Mouse (Mus musculus) heart, adult 18-20 months (tissue): ENCODE measurements around the gene Slc38a3. TPM values are rescaled to one million over a fixed set of nuclear protein-coding genes. Genes with fewer than 3 reads are reported as not detected.
A peak's percentile ranks its signal among the peaks of the same experiment; 100 is the strongest.

Experiments used
- DNase-seq, 2 experiments: peaks; one replicate each; pipeline ENCODE4 v3.0.0; 2021 to 2022; ENCODE audit warnings: mixed read lengths in 1 of 2
- total RNA-seq, 2 experiments: library from RNA; stranded (reverse); gene quantifications; 2 replicates each; pipeline ENCODE4 v1.2.3; 2021

The Slc38a3 gene
- total RNA-seq, 2 experiments from 2014 or later: 48.3 to 61.0 TPM

DNA sequence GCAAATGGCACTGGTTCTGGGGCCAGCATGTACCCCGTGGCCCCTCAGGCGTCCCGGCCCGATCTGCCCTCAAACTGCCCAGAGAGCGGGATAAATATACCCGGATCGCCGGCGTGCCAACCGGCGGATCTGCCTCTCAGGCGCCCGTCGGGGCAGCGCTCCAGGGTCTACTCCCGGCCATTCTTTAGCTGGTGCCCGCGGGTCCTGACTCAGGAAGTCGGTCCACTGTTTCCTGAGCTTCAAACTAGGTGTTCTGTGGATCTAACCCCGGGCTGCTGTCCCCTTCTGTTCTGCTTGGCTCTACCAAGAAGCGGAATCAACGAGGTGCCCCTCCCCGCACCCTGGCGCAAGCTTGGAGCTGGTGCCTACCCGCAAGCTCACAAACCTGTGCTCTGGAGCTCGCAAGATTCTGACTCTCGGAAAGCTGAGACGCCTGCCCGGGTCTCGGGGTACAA lies 2.6 kb downstream of the Slc38a3 start:
- peak; percentile 49 to 57 for DNase-seq

DNA sequence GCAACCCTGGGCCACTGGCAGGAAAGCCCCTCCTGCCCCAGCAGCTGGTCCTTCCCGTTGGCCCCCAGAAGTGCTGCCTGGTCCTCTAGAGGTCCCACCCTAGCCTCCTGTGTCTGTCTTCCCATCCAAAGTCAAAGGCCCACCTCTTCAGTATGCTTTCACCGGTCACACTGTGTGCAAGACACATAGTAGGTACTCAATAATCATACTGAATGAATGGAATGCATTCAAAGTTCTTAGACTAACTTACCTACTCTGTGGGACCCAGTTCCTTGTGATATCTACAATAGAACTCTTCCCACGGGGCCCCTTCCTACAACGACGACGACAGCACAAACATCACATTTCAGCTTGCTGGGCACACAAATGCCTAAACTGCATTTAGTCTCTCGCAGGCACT lies 4.0 kb downstream of the Slc38a3 start:
- DNase-seq: no peak

DNA sequence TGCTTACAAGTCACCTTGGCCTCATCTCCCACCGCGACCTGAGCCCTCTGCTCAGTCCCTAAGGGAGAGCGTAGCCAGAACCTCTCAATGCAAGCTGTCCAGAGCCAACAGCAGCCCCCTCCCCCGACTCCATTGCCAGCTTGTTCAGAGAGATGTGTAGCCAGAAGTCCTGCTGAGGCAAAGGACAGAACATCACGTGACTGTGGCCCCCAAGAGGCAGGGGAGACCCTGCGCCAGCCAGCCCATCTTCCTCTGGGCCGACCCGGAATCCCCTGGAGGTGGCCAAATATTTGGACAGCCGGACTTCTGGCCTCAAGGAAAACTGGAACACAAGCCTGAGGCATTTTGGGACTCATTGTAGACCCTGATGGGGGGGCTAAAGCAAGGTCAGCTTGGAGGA lies 5.8 kb downstream of the Slc38a3 start:
- no peak for DNase-seq

DNA sequence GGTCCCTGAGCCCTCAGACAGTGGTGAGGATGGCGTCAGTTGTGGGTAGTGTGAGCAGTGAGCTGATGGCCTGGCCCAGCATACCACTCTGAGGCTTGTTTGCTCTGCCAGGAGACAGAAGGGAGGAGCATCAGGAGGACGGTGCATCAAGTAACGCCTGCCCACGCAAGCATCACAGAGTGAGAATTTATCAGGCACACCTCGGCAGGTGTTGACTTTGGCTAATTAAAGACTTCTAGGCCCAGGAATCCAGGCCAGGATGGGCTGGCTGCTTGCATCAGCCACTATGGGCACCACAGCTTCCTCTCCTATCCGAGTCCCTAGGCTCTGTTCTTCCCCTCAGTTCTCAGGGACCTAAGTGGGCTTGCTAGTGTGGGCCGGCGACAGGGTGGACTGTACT lies 7.0 kb downstream of the Slc38a3 start:
- no peak for DNase-seq

DNA sequence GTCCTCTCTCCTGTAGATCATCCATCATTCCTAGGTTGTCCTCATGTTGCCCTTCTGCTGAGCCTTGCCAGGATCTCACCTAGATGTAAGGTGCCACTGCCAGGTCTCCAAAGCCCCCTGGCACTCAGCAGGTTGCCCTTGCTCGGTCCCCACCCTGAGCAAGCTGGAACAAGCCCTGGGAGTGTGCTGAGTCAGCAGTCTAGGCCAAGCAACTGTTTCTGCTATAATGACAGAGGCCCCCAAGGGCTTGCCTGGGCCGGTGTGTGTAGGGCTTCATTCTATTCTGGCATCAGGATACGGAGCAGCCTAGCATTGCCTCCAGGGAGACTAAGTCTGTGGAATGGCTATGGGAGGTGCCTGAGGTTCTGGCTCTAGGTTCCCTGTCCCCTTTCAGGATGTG lies 8.6 kb downstream of the Slc38a3 start:
- no peak for DNase-seq

DNA sequence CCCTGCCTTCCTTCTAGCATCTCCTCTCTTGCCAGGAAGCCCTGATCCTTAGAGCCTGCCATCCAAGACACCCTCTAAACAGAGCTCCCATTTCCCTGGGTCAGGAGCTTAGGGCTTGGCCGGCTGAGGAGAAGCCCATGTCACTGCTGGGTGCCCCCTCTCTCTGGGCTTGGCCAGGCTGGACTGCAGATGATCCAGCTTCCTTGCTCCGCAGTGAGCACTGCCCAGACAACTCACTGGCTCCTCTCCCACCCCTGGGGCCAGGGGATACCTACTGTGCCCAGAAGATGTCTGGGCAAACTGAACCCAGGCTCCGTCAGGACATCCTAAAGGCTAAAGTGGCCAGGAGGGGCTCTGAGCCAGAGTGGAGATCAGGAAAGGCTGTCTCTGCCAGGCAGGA lies 9.4 kb downstream of the Slc38a3 start:
- DNase-seq: no peak

DNA sequence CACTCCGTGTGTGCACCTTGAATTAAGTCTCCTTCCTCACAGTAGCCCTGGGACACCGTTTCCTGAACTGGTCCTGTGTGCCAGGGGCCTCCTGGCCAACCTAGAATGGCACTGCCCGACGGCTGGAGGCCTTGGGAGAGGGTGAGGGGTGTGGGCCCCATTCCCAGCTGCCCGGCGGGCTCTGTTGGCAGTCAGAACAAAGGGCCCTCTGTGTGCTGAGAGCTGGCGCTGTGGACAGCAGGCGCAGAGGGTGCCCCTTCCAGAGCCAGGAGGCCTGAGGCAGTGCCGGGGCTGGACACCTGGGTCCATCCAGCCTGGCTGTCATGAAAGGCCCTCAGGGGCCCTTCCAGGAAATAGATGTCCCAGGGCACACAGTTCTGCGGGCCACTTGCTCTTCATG lies 9.8 kb downstream of the Slc38a3 start:
- DNase-seq: no peak

DNA sequence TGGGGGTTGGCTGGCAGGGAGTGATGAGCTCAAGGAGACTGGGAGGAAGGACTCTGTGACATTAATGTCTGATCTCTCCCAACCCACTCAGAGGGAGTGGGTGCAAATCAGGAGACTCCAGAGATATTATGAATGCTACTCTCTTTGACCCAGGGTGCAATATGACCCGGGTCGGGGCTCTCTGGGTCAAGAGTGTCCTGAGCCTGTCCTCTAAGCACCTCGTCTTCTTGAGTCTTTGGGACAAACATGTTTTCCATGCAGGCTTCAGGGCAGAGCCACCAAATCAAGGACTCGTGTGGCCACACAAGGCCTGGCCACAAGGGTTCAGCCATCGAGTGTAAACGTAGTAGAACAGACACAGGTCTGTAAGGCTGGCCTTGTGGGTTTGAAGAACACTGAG lies 11.2 kb downstream of the Slc38a3 start:
- no peak for DNase-seq

DNA sequence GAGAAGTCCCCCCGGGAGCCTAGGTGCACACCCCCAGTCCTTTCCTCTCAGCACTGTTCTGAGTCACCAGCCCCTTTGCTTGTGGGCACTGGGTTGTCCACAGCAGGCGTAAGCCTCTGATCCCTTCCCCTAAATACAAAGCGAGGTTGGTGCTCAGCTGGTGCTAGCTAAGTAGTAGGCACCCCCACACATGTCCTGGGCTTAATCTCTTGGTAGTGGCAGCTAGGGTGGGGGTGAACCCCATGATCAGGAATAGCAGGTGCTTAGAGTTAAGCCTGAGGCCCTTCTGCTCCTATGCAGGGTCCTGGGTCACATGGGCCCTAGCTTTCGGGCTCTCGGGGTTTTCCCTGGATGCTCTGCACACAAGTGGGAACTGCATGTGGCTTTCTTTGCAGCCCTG lies 12.2 kb downstream of the Slc38a3 start:
- no peak for DNase-seq

DNA sequence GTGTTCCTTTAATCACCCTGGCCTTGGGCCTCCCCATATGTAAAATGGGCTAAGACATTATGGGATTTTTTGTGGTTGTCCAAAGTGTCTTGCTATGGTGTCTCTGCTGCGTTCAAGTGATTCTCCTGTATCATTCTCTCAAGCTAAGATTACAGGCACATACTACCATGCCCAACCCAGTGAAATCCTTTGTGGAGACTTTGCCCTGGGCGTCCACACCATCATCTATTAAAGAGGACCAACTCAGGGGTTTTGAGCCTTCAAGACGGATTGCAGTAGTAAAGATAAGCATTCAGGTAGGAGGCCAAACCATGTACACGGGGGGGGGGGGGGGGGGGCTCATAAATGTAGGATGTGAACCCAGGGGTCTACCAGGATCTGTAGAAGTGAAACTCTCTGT lies 14.7 kb downstream of the Slc38a3 start:
- no peak for DNase-seq

DNA sequence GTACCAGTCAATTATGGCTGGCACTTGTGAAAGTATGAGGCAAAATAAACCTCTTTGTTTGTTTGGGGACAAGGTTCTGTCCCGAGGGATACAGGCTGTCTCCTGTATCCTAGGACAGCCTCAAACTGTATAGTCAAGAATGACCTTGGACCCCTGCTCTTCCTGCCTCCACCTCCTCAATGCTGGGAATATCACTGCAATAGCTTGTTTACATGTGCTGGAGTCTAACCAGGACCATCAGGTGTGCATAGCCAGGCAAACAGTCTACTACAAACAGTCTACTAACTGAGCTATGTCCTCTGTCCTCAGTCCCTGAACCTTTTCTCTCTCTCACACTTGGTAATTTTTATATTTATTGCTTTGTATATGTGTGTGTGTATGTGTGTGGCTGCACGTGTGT lies 15.9 kb downstream of the Slc38a3 start:
- DNase-seq: no peak

DNA sequence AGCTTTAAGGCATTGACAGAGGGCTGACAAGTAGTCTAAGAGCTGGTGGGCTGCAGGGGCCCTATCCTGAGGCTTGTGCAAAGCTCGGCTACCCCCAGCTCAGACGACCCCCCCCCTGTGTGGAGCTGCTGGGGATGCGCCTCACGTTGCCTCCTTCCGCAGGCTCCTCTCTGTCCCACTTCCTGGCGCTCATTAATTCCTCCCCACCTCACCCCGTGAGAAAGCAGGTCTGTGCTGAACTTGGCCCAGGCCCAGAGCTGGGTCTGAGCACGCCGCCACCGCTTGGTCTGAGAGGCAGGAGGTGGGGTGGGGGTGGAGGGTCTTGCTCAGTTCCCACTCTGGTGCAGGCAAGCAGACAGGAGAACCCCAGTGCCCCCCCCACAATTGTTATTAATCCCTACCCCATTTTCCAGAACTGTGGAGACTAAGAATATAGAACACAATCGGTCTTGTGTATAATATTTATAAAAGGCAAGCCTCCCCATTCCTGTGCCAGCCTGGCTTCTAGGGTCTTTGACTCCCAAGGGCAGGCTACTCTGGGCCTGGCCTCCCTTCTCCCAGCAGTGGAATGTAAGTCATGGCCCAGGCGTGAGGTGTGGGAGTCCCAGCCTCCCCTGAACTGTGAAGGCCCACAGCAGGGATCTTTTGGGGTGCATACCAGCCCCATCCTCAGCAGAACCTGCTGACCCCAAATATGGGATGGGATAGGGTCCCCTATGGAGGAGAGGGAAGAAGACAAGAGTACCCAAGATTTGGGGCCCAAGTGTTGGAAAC lies 18.4 kb downstream of the Slc38a3 start:
- no peak for DNase-seq

DNA sequence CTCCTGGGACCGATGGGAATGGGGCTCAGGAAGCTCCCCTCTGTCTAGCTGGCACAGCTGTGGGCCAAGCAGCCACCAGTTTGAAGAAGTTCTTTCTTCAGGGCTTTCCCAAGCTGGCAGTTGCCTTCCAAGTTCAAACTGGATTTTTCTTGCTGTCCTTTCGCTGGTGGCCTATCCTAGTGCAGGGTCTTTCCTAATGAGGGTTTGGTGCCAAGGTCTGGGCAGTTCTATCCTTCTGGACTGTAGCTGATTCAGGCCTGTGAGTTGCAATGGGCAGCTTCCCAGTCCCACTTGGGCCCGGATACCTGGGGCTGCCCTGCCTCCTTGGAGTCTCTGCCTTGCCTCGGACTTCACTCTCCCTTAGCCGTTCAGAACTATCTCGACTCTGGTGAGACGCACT lies 19.1 kb downstream of the Slc38a3 start:
- no peak for DNase-seq

DNA sequence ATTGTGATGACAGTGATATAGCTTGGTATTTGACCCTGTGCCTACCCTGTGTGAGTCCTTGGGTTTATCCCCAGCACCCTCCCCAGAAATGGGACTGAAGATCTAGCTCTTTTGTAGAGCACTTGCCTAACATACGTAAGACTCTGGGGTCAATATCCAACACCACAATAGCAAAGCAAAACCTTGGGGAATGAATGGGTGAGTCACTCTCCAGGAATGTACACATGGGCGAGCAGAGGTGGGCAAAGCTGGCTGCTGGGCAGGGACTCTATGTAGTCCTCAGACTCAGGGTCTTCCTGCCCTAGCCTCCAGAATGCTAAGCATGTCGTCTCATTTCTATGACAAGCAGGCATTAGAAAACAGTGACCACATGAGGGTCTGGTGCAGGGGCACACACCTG lies 20.6 kb downstream of the Slc38a3 start:
- no peak for DNase-seq

DNA sequence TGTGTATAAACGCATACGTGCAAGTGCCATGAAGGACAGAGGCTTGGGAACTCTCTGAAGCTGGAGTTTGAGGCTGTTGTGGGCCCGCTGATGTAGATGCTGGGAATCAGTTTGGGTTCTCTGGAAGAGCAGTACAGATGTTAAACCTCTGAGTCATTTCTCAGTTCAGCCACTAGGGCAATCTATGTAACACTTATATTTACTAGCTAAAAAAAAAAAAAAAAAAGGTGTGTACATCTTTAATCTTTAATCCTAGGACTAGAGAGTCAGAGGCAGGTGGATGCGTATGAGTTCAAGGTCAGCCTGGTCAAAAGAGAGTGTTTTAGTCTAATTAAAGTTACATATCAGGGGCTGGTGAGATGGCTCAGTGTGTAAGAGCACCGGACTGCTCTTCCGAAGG lies 22.4 kb downstream of the Slc38a3 start:
- DNase-seq: no peak

DNA sequence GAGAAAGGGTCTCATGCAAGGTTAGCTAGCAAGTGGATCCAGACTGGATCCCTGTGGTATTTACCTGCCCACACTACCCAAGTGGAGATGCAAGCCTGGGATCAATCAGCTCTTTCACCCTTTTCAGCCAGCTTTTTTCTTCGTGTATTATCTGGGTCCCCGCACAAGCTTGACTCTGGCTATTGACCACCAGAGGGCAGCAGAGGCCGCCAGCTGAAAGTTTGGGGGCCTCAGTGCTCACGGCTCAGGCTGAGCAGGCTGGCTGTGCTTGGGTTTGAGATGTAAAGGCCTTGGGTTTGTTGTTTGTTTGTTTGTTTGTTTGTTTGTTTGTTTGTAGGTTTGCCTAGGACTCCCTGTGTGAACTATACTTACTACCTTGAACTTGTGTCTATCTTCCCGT lies 23.8 kb downstream of the Slc38a3 start:
- DNase-seq: peak; percentile 75 to 88

DNA sequence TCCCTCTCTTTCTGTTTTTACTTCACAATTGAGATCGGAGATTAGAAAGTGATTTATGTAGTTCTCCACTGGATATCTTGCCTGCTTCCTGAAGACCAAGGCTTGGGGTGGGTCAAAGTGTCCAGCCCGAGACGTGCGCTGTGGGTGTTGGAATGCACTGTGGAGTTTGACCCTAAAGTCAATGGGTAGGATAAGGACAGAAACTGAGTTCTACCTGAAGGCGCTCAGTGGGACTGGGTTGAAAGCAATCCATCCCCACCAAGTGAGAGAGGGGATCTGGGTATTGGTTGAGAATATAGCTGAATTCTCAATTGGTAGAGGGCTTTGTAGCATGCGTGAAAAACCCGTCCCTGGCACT lies 24.2 kb downstream of the Slc38a3 start:
- DNase-seq: peak in 1 of 2 experiments; percentile 39

DNA sequence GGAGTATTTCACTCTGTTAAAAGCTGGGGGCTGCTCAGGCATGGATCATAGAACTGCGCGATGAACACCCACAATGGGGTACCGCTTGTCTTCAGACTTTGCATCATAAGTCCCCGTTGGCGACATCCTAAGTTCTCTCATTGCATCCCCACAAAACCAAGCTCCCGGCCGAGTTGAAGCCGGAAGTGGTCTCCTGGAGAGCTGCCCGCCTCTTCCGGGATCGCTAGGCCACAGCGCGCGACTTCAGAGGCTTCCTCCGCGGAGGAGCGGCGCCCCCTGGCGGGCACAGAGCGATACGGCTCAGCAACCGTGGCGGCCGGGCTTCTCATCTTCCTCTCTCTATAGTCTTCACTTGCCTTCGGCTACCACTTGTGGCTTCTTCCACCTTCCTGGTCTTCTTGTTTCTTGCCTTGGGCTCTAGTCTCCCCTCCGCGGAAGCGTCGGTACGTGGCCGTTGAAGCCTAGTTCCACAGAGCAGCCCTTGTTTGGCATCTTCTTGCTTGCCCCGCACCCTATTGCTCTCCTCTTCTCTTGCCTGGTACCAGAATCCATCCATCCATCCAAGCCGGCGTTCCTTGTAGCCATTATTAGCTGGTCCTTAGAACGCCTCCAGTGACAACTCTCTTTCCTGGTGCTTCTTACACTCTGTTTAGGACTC lies 24.7 kb downstream of the Slc38a3 start:
- peak; percentile 91 to 95 for DNase-seq

DNA sequence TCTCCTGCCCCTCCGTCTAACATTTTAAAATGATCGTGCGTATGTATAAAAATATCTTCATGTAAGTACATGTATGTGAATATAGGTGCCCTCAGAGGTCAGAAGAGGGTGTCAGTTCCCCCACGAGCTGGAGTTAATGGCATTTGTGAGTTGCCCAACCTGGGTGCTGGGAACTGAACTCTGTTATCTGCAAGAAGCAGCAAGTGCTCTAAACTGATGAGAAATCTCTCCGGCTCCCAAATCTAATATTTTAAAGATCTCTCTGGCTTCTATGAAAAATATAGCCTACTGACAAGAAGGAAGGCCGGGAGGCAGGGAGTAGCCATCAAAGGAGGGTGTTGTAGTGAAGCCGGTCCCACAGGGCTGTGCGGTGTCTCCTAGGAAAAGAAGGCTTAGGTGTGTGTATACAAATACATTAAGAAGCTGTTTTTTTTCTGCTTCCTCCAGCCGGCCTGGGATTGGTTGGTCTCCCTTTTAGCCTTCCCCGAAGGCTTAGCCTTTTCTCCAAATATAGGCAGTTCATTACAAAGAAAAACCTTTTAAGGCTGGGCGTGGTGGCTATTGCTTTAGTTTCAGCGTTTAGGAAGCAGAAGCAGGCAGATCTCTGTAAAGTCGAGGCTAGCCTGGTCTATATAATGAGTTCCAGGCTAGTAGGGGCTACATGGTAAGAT lies 25.7 kb downstream of the Slc38a3 start:
- DNase-seq: no peak

DNA sequence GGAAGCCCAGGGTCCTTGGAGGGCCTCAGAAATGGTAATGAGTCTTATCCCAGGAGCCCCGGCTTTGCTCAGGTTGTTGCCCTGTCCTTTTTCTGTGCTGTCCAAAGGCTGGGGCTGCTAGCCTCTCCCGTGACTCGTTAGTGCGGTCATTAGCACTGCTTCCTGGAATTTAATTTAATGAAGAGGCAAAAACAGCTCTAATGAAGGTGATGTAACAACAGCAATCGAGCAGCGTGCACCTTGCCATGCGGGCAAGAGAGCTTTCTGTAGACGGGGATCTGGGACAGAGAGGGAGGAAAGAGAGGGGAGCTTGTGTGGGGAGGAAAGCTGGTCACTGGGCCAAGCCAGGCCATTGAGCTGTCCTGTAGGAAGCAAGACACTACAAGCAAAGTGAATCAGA lies 27.7 kb downstream of the Slc38a3 start:
- no peak for DNase-seq

DNA sequence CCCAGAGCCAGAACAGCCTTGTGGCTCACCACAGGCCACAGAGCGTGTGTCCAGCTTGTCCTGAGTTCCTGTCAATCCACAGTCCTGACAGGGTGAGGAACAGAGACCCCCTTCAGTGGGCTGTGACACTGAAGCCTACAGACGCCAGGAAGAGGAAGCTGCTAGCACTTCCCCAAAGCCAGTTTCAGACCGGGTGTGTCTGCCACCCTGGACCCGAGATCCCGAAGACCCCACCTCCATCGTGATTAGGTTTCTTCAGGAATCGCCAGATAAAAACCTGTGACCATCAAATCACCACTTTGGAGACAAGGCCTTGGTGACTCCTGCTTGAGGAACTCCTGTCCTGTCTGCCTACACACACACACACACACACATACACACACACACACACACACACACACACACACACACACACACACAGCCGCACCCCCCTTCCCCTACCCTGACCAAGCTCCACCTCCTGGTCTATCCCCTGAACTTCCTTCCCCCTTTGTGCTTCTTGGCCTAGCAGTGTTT lies 29.0 kb downstream of the Slc38a3 start:
- peak; percentile 48 to 72 for DNase-seq

DNA sequence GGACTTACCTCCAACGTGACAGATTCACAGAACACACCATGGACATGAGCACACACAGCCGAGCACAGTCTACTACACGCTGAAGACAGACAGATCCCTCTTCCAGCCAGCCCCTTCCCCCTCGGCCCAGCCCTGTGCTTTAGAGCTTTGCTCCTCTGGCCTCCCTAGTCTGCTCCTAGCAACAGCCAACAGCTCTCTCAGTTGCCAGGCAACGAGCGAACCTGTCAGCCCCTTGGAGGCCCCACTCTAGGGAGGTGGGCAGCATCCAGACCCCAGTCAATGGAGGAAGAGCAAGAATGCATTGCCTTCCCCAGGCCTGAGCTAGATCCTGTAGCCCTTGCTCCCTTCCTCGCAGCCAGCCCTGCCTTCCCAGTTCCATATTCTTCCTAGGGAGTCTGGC lies 32.3 kb downstream of the Slc38a3 start:
- no peak for DNase-seq

DNA sequence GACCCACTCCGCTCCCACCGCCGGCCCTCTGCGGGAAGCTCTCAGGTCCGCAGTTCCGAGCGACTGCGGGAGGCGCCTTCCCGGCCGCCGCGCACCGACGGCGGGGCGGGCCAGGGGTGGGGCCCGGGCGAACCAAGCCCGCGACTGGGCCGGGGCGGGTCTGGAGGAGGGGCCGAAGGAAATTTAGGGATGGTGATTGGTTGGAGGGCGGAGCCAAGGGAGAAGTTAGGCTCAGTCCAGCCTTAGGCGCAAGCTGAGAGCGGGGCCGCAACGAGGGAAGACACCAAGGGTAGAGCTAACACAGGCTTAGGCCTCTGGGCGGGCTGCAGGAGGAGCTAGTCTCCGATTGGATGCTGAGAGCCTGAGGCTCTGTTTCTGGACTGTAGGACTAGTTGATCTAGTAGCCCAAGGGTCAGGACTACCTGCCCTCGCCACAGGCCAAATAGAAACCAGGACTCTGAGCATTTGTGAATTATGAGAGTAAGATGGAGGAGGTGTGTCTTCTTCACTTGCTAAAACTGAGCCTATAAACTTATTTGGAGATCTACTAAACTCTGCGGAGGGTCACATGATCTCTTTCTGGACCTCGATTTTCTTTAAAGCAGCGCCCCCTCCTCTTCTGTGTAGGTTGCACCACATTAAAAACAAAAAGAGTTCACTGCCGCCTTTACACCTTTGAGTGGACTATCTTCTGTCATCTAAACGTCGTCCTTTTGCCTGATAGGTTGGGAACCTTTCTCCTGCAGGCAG lies 33.9 kb downstream of the Slc38a3 start, which contains the start of gene Gnai2:
TSS of gene Gnai2 (minus strand) at position 89 of the 750 bp plus-strand sequence.
- peak; percentile 98 to 99 for DNase-seq
